Mouse (Mus musculus): ENCODE measurements around the gene Tcf21. TPM values are rescaled to one million over a fixed set of nuclear protein-coding genes. Genes with fewer than 3 reads are reported as not detected.

The Tcf21 gene
- polyA plus RNA-seq, 1 experiment from 2014 or later, result 4.4 TPM

Other genes with a start within 250 kb of the Tcf21 start
- gene Slc2a12, start 175.2 kb downstream of the Tcf21 start, polyA plus RNA-seq (2015; fragmentation: Nextera tagmentation; extraction: Ambion mirVana), result 0.05 and 0.23 TPM in 2 replicates
- gene Tbpl1, start 88.2 kb downstream of the Tcf21 start, polyA plus RNA-seq (2015; fragmentation: Nextera tagmentation; extraction: Ambion mirVana), result 17.4 and 20.8 TPM in 2 replicates